Mouse (Mus musculus): ENCODE data around the gene Ip6k3.

- TF ChIP-seq CTCF (IDR thresholded peaks at IDR 0.05; ENCODE audit: low read depth, low read length) (no peak), POLR2A (IDR thresholded peaks at IDR 0.05; ENCODE audit: extremely low read depth, insufficient read depth, low read length) (no peak)
Observed at GRCm38 (mm10) chr17:27121266-27121665, 46.3 kb downstream of the Ip6k3 start.
